Mouse (Mus musculus) heart, embryonic 13.5 days (tissue): Measurements from ENCODE around the gene Cnn1. TPM values are rescaled to one million over a fixed set of nuclear protein-coding genes. Genes with fewer than 3 reads are reported as not detected.
"Not testable (repeated sequence)": the region's sequence is repeated elsewhere in the genome, so short reads cannot be mapped to it uniquely, and the experiment has no call there.

Source experiments
- ATAC-seq: fragments of 200-750 bp; cut with Nextera tagmentation; 2 replicates; pipeline ENCODE4 v1.8.0; 2017; ENCODE audit warnings: moderate TSS enrichment; ENCODE audit not compliant: insufficient number of reproducible peaks, low FRiP score, low TSS enrichment; ENCODE audit errors: extremely low read depth
- H3K27ac ChIP-seq: fragments of 300-500 bp; sonication (generic); replicated peaks from 2 replicates; pipeline ENCODE4 v1.5.1; 2015; ENCODE audit warnings: moderate library complexity, mild to moderate bottlenecking, inconsistent platforms
- H3K27me3 ChIP-seq: fragments of 300-500 bp; sonication (generic); replicated peaks from 2 replicates; pipeline ENCODE4 v1.6.1; 2015; ENCODE audit warnings: mild to moderate bottlenecking, inconsistent platforms
- H3K36me3 ChIP-seq: fragments of 300-500 bp; sonication (generic); 2 replicates; pipeline ENCODE4 v1.6.1; 2015; ENCODE audit warnings: mild to moderate bottlenecking, inconsistent platforms
- H3K4me1 ChIP-seq: fragments of 300-500 bp; sonication (generic); 2 replicates; pipeline ENCODE4 v1.6.1; 2015; ENCODE audit warnings: inconsistent platforms
- H3K4me2 ChIP-seq: fragments of 300-500 bp; sonication (generic); 2 replicates; pipeline ENCODE4 v1.6.1; 2015; ENCODE audit warnings: inconsistent platforms, mild to moderate bottlenecking, moderate library complexity
- H3K4me3 ChIP-seq: fragments of 300-500 bp; sonication (generic); 2 replicates; pipeline ENCODE4 v1.5.1; 2015; ENCODE audit warnings: moderate library complexity, mild to moderate bottlenecking, inconsistent platforms
- H3K9ac ChIP-seq: fragments of 300-500 bp; sonication (generic); 2 replicates; pipeline ENCODE4 v1.6.1; 2015; ENCODE audit warnings: inconsistent platforms, mild to moderate bottlenecking, moderate library complexity
- H3K9me3 ChIP-seq: fragments of 300-500 bp; sonication (generic); 2 replicates; pipeline ENCODE4 v1.6.1; 2016; ENCODE audit warnings: inconsistent platforms
- WGBS: fragments of 180-500 bp; shearing (Covaris S2); methylation state at CpG from one replicate; pipeline ENCODE4 v1.1.7; 2015; ENCODE audit warnings: mixed read lengths; 5-methylcytosine and 5-hydroxymethylcytosine counted together
- polyA plus RNA-seq: library from polyadenylated mRNA; unstranded; fragments of >200 nt; fragmentation: Nextera tagmentation; extraction: Ambion mirVana; gene quantifications from 2 replicates; pipeline ENCODE4 v1.2.1, GENCODE M21; 2015

The Cnn1 gene
- polyA plus RNA-seq, 1 experiment from 2014 or later, result 250 TPM

DNA sequence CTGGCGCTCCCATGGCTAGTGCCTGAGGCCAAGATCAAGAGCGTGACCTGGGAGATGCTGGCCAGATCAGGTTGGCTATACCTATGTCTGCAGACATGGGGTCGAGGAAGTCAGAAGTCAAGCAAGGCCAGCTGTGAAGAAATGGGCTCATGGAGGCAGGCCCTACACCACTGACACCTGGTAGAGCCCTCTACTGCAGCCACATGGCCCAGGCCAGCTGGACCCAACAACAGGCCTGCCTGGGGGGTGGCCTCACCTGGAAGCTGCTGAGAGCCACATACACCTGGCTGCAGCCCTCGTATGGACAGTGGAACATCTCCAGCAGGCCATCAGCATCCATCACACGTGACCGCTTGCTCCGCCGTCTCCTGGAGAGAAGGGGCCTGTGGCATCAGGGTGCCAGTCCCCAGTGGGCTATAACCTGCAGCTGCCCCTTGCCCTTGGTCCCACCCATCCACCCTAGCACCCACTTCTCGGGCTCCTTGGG is 41.9 kb upstream of the Cnn1 start:
- H3K4me1 ChIP-seq, result peaks cover 7% of the 10 kb centered on the region
- ATAC-seq, result no peak
- no peak overlapping the region for H3K4me2 ChIP-seq
- peaks cover 51% of the 10 kb centered on the region for H3K36me3 ChIP-seq
- no peak overlapping the region for H3K4me3 ChIP-seq
- whole genome bisulfite sequencing, result 87% methylated on average over 9 of the region's 9 CpGs
- H3K9ac ChIP-seq, result no peak overlapping the region
- no peak overlapping the region for H3K27ac ChIP-seq
- no peaks in the 10 kb centered on the region for H3K9me3 ChIP-seq
- H3K27me3 ChIP-seq, result peaks cover 47% of the 10 kb centered on the region

DNA sequence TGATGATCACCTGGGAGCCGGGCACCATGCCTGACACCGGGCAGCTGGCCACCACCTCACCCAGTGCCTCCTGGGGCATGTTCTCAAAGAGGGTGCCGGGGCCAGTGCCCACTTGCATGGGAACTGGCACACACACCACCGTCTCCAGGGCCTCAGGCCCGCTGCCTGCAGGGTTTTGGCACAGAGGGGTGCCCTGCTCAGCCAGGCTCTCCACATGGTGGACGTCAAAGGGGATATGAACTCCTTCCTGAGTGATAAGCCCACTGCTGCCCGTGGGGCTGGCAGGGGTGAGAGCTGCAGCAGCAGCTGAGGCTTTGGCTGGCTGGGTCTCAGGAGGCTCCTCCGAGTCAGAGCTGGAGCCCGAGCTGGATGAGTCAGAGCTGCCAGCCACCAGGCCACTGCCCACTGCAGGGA is 41.0 kb upstream of the Cnn1 start:
- 81% methylated on average over 9 of the region's 9 CpGs for WGBS
- Histone ChIP-seq H3K4me3 (no peak overlapping the region), H3K4me2 (no peak overlapping the region), H3K9ac (no peak overlapping the region), H3K36me3 (peaks cover 60% of the 10 kb centered on the region), H3K4me1 (peaks cover 7% of the 10 kb centered on the region), H3K9me3 (no peaks in the 10 kb centered on the region), H3K27me3 (peaks cover 38% of the 10 kb centered on the region), H3K27ac (no peak overlapping the region)
- ATAC-seq, result no peak

DNA sequence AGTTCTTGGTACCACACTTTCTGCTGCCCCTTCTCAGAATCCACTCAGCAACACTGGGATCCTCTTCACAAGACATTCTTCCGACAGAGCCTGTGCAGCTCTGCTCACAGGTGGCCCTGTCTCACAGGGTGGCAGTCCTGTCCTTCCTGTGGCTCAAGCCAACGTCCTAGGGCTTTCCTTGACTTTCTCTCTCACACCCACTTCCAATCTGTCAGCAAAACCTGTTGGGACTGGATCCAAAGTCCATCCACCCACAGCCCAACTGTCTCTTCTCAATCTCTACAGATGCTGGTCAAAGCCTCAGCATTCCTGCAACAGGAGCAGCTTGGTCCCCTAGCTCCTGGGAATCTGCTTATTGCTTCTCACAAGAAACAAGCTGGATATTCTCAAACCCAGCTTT is 37.7 kb upstream of the Cnn1 start:
- Histone ChIP-seq H3K4me3 (no peak overlapping the region), H3K27me3 (peaks cover 6% of the 10 kb centered on the region), H3K9me3 (no peaks in the 10 kb centered on the region), H3K36me3 (peaks cover 91% of the 10 kb centered on the region), H3K4me2 (no peak overlapping the region), H3K9ac (no peak overlapping the region), H3K27ac (no peak overlapping the region), H3K4me1 (no peaks in the 10 kb centered on the region)
- ATAC-seq, result no peak
- WGBS, result 63% methylated on average over 2 of the region's 2 CpGs

DNA sequence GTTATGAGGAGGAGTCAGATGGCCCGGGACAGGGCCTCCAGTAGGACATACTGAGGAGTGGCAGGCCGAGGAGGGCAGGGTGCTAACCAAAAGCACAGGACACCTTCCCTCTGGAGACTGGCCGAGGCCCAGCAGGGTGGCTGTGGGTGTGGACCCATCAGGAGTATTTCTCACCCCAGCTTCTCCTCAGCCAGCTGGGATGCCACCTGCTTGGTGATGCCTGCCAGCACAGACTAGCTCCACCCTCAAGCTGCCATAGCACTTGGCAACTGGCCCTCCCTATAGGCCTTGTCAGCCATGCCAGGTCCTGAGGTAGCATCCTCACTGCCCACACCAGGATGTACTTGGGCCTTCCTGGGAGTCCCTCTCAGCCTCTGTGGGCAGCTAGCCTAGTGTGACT is 34.7 kb upstream of the Cnn1 start:
- Histone ChIP-seq H3K9ac (no peak overlapping the region), H3K27me3 (no peaks in the 10 kb centered on the region), H3K4me3 (no peak overlapping the region), H3K4me2 (no peak overlapping the region), H3K27ac (no peak overlapping the region), H3K4me1 (no peaks in the 10 kb centered on the region), H3K9me3 (no peaks in the 10 kb centered on the region), H3K36me3 (peaks cover 82% of the 10 kb centered on the region)
- ATAC-seq, result no peak
- 94% methylated on average over 3 of the region's 3 CpGs for WGBS

DNA sequence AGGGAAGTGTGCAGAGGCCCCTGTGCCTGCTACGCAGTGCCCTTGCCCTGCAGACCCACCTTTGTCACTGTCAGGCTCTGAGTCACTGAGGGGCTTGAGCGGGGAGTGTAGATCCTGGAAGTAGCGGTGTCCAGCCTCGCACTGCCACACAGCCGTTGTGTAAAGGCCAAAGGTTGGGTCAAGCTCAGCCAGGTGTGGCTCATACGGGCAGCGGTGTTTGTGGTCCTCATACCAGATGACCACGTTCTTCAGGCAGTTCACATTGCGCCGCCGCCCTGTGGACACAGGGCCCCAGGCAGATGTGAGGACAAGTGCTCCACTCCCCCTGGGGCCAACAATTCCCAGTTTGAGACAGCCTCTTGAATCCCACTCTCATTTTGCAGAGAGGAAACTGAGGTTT is 33.4 kb upstream of the Cnn1 start:
- WGBS, result 94% methylated on average over 11 of the region's 11 CpGs
- Histone ChIP-seq H3K36me3 (peaks cover 74% of the 10 kb centered on the region), H3K27ac (no peak overlapping the region), H3K9me3 (no peaks in the 10 kb centered on the region), H3K4me1 (peaks cover 11% of the 10 kb centered on the region), H3K4me2 (no peak overlapping the region), H3K27me3 (no peaks in the 10 kb centered on the region), H3K9ac (no peak overlapping the region), H3K4me3 (no peak overlapping the region)
- no peak for ATAC-seq

DNA sequence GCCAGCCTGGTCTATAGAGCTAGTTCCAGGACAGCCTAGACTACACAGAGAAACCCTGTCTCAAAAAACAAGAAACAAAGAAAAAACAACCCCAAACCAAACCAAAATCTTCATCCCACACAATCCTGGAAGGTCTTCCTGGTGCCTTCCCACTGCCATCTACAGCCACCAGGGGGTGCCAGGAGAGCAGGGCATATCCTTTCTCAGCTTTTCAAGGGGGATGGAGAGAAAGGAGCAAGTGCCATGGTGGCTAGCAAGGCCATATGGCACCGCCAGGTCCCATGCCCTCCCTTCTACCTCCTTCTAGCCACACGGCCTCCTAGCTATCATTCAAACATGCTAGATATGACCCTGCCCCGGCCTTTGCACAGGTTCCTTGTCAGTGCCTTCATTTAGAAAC is 32.6 kb upstream of the Cnn1 start:
- 67% methylated on average over 3 of the region's 3 CpGs for WGBS
- no peak overlapping the region for H3K9ac ChIP-seq
- no peak overlapping the region for H3K4me2 ChIP-seq
- H3K4me1 ChIP-seq, result peaks cover 11% of the 10 kb centered on the region
- H3K36me3 ChIP-seq, result peaks cover 66% of the 10 kb centered on the region
- H3K27me3 ChIP-seq, result no peaks in the 10 kb centered on the region
- ATAC-seq, result no peak
- no peak overlapping the region for H3K27ac ChIP-seq
- no peaks in the 10 kb centered on the region for H3K9me3 ChIP-seq
- H3K4me3 ChIP-seq, result no peak overlapping the region

DNA sequence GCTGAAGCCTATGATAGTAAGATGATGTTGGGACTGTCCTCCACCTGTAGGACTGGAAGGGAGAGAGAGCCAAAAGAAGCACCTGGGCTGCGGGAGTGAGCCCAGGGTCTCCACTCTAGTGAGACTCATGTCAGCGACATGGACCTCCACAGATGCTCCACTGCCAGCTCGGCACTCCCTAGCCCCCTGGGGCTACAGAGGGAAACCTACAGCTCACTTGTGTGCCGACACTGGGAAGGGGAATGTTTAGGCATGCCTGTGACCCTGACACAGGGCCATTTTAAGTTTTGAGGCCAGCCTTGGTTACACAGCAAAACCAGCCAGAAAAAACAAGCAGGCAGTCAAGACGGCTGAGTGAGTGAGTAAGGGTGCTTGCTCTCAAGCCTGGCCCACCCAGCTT is 31.8 kb upstream of the Cnn1 start:
- WGBS, result 83% methylated on average over 5 of the region's 5 CpGs
- H3K9ac ChIP-seq, result no peak overlapping the region
- H3K27me3 ChIP-seq, result no peaks in the 10 kb centered on the region
- H3K9me3 ChIP-seq, result no peaks in the 10 kb centered on the region
- peaks cover 11% of the 10 kb centered on the region for H3K4me1 ChIP-seq
- ATAC-seq, result no peak
- no peak overlapping the region for H3K4me3 ChIP-seq
- no peak overlapping the region for H3K4me2 ChIP-seq
- peaks cover 60% of the 10 kb centered on the region for H3K36me3 ChIP-seq
- H3K27ac ChIP-seq, result no peak overlapping the region

DNA sequence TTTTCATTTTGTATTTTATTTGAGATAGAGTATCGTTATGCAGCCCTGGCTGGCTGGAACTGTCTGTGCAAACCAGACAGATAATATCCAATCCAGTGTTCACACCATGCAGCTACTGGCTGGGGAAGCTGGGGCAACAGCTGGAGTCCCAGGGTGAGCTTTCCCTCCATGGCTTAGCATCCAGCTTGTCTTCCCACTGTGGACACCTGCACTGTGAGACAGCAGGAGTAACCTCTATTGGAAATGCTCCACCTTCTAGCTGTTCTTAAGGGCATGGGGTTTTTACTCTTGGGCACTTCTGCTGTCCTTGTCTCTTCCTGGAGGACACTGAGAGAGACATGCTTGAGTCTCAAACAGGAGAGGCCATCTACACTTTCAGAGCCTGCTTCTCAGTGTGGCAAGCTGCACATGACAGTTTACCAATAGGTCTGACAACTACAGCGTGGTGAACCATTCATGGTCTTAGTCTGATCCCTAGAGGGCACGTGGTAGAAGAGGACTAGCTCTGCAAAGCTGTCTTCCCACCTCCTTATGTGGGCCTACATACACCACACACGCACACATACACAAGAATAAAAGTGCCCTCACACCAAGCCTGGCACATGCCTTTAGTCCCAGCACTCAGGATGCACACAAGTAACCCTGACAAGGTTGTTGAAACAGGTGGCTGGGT is 29.0 kb upstream of the Cnn1 start:
- Histone ChIP-seq H3K4me3 (peak overlapping the region; percentile 77), H3K9me3 (no peaks in the 10 kb centered on the region), H3K27ac (peak overlapping the region; percentile 99), H3K27me3 (no peaks in the 10 kb centered on the region), H3K4me2 (peak overlapping the region; percentile 70), H3K9ac (peak overlapping the region; percentile 73), H3K4me1 (peaks cover 11% of the 10 kb centered on the region), H3K36me3 (peaks cover 60% of the 10 kb centered on the region)
- ATAC-seq, result no peak
- WGBS, result 66% methylated on average over 4 of the region's 4 CpGs

DNA sequence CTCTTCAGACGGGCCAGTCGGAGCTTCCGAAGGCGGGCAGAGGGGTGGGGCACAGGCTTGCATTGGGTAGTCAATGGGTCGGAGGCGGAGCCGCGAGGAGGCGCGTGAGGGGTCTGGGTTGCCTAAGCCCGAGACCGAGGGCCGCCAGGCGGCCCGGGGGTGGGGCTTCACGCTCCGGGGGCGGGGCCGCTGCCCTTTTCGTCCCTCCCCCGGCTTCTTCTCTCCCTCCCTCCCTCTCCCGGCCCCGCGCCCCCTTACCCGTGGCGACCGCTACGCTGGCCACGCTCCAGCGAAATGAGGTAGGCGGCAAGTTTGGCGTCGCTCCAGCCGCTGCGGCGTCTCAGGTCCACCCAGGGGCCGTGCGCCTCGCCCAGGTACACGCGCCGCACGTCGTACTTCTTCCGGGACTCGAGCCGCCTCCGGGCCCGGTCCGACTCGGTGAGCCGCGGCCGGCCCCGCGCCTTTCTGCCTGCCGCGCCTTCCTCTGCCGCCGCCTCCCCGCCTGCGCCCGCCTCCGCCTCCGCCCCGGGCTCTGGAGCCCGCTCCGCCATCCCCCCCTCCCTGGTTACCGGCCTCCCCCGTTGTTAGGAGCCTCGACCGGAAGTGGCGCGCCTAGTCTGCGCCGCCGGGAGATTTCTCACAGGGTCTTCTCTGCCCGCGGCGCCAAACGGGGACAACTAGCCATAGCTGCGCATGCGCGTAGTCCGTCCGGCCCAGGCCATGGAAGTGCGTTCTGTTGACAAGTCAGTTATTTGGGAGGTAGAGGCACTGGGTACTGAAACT is 28.0 kb upstream of the Cnn1 start, which contains the start of the genes Gm49318 and Zfp653:
Gm49318 (minus strand) TSS at position 469 of the 783 bp plus-strand sequence.
Zfp653 (minus strand) TSS at position 586 of the 783 bp plus-strand sequence.
- WGBS, result under 1% methylated on average over 70 of the region's 87 CpGs

DNA sequence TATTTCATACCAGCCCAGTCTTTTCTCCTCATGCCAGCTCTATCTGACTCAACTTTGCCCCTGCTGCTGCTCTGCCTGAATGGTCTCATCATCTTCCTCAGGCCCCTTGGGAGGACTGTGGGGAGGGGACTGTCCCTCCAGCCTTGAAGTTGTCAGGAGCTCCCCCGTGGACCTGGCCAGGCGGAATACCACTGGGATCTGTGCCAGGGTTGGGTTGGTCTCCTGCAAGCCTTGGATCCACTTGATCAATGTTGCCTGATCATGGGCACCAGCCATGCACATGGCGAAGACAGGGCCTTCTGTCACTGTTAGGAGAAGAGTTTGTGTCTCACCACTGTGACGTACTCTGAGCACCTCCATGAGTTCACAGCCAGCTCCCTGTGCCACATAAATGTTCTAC is 26.7 kb upstream of the Cnn1 start:
- H3K27ac ChIP-seq, result no peak overlapping the region
- H3K27me3 ChIP-seq, result no peaks in the 10 kb centered on the region
- H3K4me3 ChIP-seq, result no peak overlapping the region
- no peak for ATAC-seq
- peaks cover 60% of the 10 kb centered on the region for H3K36me3 ChIP-seq
- peaks cover 11% of the 10 kb centered on the region for H3K4me1 ChIP-seq
- no peak overlapping the region for H3K9ac ChIP-seq
- H3K4me2 ChIP-seq, result no peak overlapping the region
- H3K9me3 ChIP-seq, result no peaks in the 10 kb centered on the region
- WGBS, result 92% methylated on average over 4 of the region's 4 CpGs

More for the DNA sequence above, 28.0 kb upstream of the Cnn1 start, which contains the start of the genes Gm49318 and Zfp653:
- Histone ChIP-seq H3K9me3 (no peaks in the 10 kb centered on the region), H3K27me3 (no peaks in the 10 kb centered on the region), H3K9ac (peak within 1 kb of the TSS; percentile 95), H3K27ac (peak within 1 kb of the TSS; percentile 99), H3K4me2 (peak within 1 kb of the TSS; percentile 70), H3K36me3 (peaks cover 56% of the 10 kb centered on the region), H3K4me3 (peak within 1 kb of the TSS; percentile 77), H3K4me1 (peaks cover 11% of the 10 kb centered on the region)
- peak; percentile 95 for ATAC-seq

DNA sequence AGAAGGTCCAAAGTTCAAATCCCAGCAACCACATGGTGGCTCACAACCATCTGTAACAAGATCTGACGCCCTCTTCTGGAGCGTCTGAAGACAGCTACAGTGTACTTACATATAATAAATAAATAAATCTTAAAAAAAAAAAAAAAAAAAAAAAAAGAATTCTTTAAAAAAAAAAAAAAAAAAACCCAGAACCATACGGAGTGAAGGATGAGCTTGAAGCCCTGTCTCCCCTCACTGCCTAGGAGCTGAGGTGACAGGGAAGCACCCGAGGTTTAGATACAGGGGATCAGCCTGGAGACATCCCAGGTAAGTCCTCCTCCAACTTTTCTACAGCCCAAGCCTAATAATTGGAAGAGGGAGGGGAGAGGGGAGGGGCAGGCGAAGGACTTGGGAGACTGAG is 23.2 kb upstream of the Cnn1 start:
- not testable (repeated sequence) for ATAC-seq, H3K9me3 ChIP-seq, H3K27ac ChIP-seq, H3K9ac ChIP-seq, H3K27me3 ChIP-seq, H3K4me2 ChIP-seq, H3K4me1 ChIP-seq, H3K4me3 ChIP-seq
- peaks cover 67% of the 10 kb centered on the region for H3K36me3 ChIP-seq
- WGBS, result 84% methylated on average over 5 of the region's 5 CpGs
